Mouse (Mus musculus) monocyte, adult 59 days (primary cell): Measurements from ENCODE around the gene Wnk2. TPM values are rescaled to one million over a fixed set of nuclear protein-coding genes. Genes with fewer than 3 reads are reported as not detected.

ENCODE experiments used
- total RNA-seq, 2 experiments: library from RNA; stranded (reverse); gene quantifications; one replicate each; pipeline ENCODE4 v1.2.4; 2023

Wnk2 gene
- total RNA-seq = under 1 TPM; 0.24 to 0.31 TPM

GRCm38 (mm10) chr13:49147858-49148226, at the start of gene Wnk2:
Gene Wnk2, minus strand, starts transcription at chr13:49148014.

DNA sequence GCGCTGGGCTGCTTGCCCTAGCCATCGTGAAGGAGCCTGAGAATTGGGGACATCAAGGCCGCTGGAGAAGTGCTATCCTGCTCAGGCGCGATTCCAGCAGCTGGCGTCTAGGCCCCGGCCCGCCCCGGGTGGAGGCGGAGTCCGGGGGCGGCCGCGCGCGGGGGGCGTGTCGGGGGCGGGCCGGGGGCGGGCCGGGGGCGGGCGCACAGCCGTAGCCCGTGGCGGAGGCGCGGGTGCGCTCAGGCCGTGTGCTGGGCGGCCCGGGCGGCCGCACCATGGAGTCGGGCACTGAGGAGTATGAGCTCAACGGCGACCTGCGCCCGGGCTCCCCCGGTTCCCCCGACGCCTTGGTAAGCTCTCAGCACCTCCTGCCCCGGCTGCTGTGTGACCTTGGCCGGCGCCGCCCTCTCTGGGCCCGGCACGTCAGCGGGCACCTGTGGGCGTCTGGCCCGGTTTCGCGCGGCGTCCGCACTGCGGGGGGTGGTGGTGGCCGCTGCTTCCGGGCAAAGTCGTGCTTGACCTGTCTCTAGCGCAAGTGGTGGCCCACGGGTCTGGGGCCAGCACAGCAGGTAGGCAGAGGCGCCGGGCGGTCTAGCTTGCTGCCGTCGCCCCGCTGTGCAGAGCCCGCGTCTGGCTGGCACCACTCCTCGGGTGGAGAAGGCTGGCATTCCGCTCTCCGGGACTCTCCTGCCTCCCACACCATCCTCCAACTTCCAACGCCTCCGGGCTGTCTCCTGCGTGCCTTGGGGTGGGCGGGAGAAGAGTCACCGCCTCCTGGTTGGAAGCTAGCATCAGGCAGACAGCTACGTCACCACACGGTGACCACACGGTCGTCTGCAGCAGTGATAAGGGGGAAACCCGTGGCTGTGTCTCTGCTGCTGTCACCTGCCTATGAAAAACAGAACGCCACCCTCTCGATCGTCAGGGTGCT, 39.7 kb upstream of the Wnk2 start, which contains the start of gene Ninj1:
Gene Ninj1 (plus strand): TSS at position 198 of the 931 bp plus-strand sequence.

Other genes with a start within 250 kb of the Wnk2 start
- gene Fam120a, start 180.0 kb downstream of the Wnk2 start, total RNA-seq = 100 to 1,000 TPM; 149 to 151 TPM
- 100 to 1,000 TPM; 202 to 219 TPM for gene Ninj1, start 39.5 kb upstream of the Wnk2 start, total RNA-seq
- 100 to 1,000 TPM; 174 to 202 TPM for gene Card19, start 68.0 kb upstream of the Wnk2 start, total RNA-seq
- 10 to 100 TPM; 87.8 to 88.0 TPM for gene Susd3, start 100.7 kb upstream of the Wnk2 start, total RNA-seq
- 10 to 100 TPM; 63.3 to 70.7 TPM for gene Fgd3, start 172.3 kb upstream of the Wnk2 start, total RNA-seq
- gene Bicd2, start 193.6 kb upstream of the Wnk2 start, total RNA-seq = 10 to 100 TPM; 26.6 to 28.2 TPM